Mouse (Mus musculus) olfactory bulb, adult 2 months (tissue): ENCODE data around the gene Fndc3b. TPM values are rescaled to one million over a fixed set of nuclear protein-coding genes. Genes with fewer than 3 reads are reported as not detected.

Experiments
- H3K27ac ChIP-seq: fragments of 200-500 bp; 2 replicates; pipeline ENCODE4 v1.5.1; 2012; ENCODE audit warnings: low read depth, low read length; ENCODE audit not compliant: insufficient read depth
- H3K4me1 ChIP-seq: fragments of 200-500 bp; 2 replicates; pipeline ENCODE4 v1.6.1; 2012; ENCODE audit warnings: low read length; ENCODE audit not compliant: control insufficient read depth, insufficient read depth
- H3K4me3 ChIP-seq: fragments of 200-500 bp; 2 replicates; pipeline ENCODE4 v1.5.1; 2012; ENCODE audit warnings: mild to moderate bottlenecking, low read depth, low read length, moderate library complexity; ENCODE audit not compliant: insufficient read depth
- CTCF ChIP-seq: fragments of 200-500 bp; IDR thresholded peaks from 2 replicates; pipeline ENCODE4 v1.5.1; 2012; ENCODE audit warnings: low read depth, mild to moderate bottlenecking, low read length, moderate library complexity; ENCODE audit not compliant: insufficient read depth
- POLR2A ChIP-seq: fragments of 200-500 bp; IDR thresholded peaks from 2 replicates; pipeline ENCODE4 v1.6.1; 2012; ENCODE audit warnings: mild to moderate bottlenecking, low read depth, low read length, moderate library complexity; ENCODE audit not compliant: insufficient read depth
- WGBS: fragments of 180-500 bp; shearing (Covaris S2); methylation state at CpG from one replicate; pipeline ENCODE4 v1.1.7; 2018; 5-methylcytosine and 5-hydroxymethylcytosine counted together
- polyA plus RNA-seq: library from polyadenylated mRNA; stranded (reverse); fragments of >200 nt; gene quantifications from 2 replicates; pipeline ENCODE4 v1.2.4, GENCODE M21; 2012; ENCODE audit warnings: low replicate concordance; ENCODE audit not compliant: missing spikeins, insufficient read depth, insufficient read length

Gene Fndc3b
- polyA plus RNA-seq, 1 experiment: not detected

DNA sequence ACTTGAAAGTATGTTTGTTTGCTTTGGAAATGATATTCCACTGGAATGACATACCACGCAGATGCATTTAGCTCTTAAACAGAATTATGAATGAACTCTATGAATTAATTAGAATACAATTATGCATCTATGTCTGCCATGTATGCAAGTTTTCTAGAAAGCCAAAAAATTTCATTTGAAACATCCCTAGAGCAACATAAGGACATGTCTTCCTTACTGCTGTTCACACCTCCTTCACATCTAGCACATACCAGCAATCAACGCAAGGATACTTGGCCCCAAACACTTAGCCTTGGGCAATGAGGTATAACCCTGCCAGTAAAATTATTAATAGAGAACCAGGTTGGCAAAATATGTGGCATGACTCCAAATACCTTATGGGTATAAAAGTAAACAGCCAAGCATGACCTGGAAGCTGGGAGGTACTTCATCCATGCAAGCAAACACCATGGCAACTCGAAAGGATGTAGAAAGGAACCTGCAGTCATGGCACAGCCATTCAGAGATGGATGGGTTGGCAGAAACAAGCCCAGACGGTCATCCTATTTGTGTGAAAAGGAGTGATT, 52.8 kb downstream of the Fndc3b start:
- no peak for TF ChIP-seq CTCF
- TF ChIP-seq POLR2A: no peak
- H3K27ac ChIP-seq: no peak overlapping the region
- no peak overlapping the region for H3K4me3 ChIP-seq
- 93% methylated on average over 4 of the region's 4 CpGs for WGBS
- peaks cover 17% of the 10 kb centered on the region for H3K4me1 ChIP-seq

DNA sequence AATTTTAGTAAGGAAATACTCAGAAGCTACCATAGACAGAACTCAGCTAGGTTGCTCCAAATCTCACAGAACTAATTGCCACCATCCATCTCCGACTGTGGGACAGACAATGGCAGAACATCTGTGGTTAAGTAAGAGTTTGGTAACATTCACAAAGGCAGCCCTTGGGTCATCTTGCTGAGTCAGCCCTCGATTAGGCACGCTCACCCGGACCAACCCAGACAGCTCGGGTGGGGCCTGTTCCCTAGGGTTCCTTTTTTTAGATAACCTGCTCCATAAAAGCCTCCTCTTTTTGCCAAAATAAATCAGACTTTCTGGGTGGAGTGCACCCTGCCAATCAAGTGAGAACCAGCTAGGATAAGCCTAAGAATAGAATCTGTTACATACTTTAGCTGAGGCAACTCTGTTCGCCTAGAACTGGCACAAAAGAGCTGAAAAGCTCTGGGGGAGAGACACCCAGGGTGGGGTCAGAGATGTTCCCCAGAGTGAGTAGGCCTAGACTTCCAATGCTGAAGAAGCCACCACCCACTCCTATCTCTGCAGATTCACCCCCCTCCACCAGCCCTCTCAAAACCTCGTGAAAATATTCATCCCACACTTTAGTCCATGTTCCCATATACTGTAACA, 54.2 kb downstream of the Fndc3b start:
- H3K4me3 ChIP-seq: no peak overlapping the region
- no peak overlapping the region for H3K27ac ChIP-seq
- 55% methylated on average over 7 of the region's 7 CpGs for WGBS
- H3K4me1 ChIP-seq: peaks cover 20% of the 10 kb centered on the region
- no peak for TF ChIP-seq CTCF
- no peak for TF ChIP-seq POLR2A

DNA sequence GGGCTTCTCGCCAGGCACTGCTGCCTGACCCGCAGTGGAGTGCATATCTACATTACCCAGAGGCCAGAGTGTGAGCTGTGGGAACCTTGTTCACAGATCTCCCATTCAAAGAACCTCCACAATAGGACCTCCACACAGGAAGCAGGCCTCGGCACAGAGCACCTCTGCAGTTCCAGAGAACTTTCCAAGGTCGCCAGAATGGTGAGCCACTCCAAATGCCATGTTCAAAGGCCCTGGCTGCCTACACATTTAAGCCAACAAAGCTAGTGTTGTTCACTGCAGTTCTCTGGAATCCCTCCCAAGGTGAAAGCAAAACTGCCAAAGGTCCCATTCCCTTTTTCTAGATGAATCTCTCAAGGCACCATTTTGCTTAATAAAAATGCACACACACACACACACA, 55.4 kb downstream of the Fndc3b start:
- 60% methylated on average over 4 of the region's 4 CpGs for WGBS
- H3K27ac ChIP-seq: no peak overlapping the region

DNA sequence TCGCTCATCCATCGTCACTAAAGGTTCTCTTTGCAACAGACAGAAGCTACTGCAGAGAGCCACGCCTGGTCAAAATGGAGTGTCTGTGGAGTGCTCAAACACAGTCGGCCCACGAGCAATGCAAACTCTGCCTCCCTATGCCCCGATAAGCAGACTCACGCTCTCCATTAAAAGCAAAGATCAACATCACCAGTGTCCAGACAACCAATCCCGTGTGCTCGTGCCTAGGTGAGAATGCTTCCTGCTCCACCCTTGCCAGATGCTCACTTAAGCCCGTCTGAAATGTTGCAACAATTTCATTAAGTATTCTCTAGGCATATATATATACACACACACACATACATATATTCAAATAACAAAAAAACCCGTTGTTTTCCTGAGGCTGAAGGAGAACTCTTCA, 56.1 kb downstream of the Fndc3b start:
- Histone ChIP-seq H3K4me1 (peaks cover 22% of the 10 kb centered on the region), H3K27ac (no peak overlapping the region), H3K4me3 (no peak overlapping the region)
- TF ChIP-seq POLR2A: no peak
- no peak for TF ChIP-seq CTCF
- WGBS: 92% methylated on average over 11 of the region's 11 CpGs

More for the DNA sequence above, 55.4 kb downstream of the Fndc3b start:
- H3K4me1 ChIP-seq: peaks cover 22% of the 10 kb centered on the region
- no peak for TF ChIP-seq POLR2A
- H3K4me3 ChIP-seq: no peak overlapping the region

DNA sequence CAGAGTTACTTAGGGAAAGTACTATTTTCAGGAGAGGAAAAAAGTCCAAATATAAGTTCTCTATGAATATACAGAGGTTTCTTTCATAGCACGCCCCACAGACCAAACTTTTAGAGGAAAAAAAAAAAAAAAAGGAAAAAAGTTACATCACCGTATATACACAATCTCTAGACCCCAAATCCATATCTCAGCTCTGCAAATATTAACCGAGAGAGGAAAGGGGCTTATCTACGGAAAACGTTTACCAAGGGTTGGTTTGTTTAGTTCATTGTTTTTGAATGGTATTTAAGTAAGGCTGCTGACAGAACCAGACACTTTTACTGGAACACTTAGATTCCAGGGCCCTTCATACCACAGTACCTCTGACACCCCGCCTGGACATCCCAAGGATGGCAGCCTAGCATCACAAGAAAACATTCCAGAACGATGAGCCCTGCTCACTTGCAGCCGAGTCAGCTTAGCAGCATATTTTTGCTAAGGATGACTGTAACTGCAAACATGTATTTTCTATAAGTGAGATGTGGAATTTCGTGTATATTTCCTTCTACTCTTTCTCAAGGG, 58.6 kb downstream of the Fndc3b start:
- 86% methylated on average over 9 of the region's 9 CpGs for WGBS
- Histone ChIP-seq H3K4me3 (no peak overlapping the region), H3K27ac (no peak overlapping the region), H3K4me1 (peaks cover 22% of the 10 kb centered on the region)
- TF ChIP-seq POLR2A (no peak), CTCF (no peak)

DNA sequence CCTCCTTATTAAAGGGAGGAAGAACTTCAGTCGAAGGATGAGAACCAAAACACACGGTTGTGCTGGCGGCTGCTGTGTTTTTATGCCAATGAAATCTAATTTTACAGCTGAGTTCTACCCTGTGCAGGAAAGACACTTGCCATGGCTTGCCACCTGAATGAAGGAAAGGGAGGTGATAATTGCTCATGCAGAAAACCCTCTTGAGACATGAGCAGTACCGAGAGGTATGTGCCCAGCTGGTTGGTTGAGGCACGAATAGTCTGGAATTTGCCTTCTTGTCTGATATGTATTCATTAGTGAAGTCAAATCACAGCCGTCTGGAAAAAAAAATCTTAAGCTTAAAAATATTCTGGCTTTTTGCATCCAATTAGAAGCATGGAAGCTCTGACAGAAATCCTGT, 59.4 kb downstream of the Fndc3b start:
- peaks cover 17% of the 10 kb centered on the region for H3K4me1 ChIP-seq
- H3K27ac ChIP-seq: no peak overlapping the region
- H3K4me3 ChIP-seq: no peak overlapping the region
- WGBS: 30% methylated on average over 6 of the region's 6 CpGs
- TF ChIP-seq CTCF (no peak), POLR2A (no peak)

DNA sequence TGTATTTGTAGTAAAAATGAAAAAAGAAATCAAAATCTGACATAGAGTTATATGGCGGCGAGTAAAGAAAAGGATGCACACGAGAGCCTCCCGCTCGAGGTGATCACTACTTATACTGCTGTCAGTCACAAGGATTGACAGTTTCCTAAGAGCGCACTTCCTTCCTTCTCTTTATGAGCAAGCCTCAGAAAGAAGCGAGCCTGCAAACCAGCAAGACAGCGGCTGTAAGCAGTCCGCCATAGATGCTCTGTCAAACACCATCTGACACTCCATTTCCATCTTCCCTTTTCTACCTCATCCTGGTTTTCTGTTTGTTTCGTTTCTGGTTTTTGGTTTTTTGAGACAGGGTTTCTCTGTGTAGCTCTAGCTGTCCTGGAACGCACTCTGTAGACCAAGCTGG, 61.0 kb downstream of the Fndc3b start:
- peaks cover 9% of the 10 kb centered on the region; the same call in 1 of the 2 replicates for H3K4me1 ChIP-seq
- no peak for TF ChIP-seq CTCF
- no peak for TF ChIP-seq POLR2A
- no peak overlapping the region for H3K27ac ChIP-seq
- 91% methylated on average over 11 of the region's 11 CpGs for WGBS
- no peak overlapping the region for H3K4me3 ChIP-seq

DNA sequence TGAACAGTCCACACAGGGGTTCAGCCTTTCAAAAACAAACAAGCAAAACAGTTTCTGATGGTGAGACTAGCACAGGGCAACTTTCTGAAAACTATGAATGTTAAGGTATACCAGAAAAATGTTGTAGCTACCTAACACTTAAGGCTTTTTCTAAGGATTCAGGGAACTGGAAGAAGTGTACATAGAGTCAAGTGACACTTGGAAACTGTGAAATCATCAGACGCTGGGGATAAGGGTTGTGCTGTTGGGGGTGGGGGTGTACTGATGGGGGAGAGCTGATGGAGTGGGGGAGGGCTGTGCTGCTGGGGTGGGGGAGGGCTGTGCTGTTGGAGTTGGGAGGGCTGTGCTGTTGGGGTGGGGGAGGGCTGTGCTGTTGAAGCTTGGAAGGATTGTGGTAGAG, 61.8 kb downstream of the Fndc3b start:
- TF ChIP-seq CTCF (no peak), POLR2A (no peak)
- H3K27ac ChIP-seq: no peak overlapping the region
- no peak overlapping the region for H3K4me3 ChIP-seq
- 65% methylated on average over 1 of the region's 1 CpGs for WGBS
- H3K4me1 ChIP-seq: peaks cover 5% of the 10 kb centered on the region; the same call in 1 of the 2 replicates

DNA sequence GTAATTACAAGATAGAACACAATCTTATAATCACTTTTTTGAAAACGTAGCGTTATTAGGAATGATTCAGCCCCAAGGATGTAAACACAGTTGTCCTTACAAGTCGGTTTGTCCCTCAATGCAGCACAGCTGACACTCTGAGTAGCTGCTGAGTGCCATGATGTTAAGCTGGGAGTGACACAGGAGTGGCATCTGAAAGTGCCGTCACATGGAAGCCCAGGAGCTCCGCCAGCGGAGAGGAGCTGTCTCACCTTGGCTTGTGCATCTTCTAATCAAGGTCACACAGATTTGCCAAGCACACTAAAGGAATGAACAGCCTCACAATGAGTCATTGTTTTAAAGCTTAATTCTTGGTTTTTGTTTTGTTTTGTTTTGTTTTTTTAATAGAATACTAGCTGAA, 68.7 kb downstream of the Fndc3b start:
- WGBS: 69% methylated on average over 6 of the region's 6 CpGs

DNA sequence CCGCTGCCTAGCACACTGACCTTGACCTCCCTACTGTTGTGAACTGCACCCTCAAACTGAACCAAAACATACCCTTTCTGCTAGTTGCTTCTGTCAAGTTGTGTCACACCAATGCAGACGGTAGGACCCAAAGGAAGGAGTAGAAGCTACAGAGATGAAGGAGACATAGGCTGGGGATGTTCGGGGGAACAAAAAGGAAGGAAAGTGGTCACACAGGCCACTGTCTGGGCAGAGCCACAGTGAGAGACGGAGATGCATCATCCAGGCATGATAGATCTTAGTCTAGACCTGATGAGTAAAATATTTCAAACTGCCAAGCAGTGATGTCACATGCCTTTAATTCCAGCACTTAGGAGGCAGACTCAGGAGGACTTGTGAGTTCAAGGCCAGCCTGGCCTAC, 71.4 kb downstream of the Fndc3b start:
- H3K4me1 ChIP-seq: peaks cover 13% of the 10 kb centered on the region
- no peak overlapping the region for H3K4me3 ChIP-seq
- WGBS: 96% methylated on average over 4 of the region's 4 CpGs
- no peak overlapping the region for H3K27ac ChIP-seq
- TF ChIP-seq POLR2A (no peak), CTCF (no peak)

More for the DNA sequence above, 68.7 kb downstream of the Fndc3b start:
- TF ChIP-seq CTCF: no peak
- no peak for TF ChIP-seq POLR2A
- no peak overlapping the region for H3K4me3 ChIP-seq
- H3K27ac ChIP-seq: no peak overlapping the region
- peaks cover 10% of the 10 kb centered on the region for H3K4me1 ChIP-seq
